Mouse (Mus musculus) cerebellum, postnatal 36 days (tissue): ENCODE data around the gene Shq1.

ENCODE experiments used
- DNase-seq, 2 experiments: peaks; one replicate each; pipeline ENCODE4 v3.0.0; 2021 to 2022; ENCODE audit warnings: mixed read lengths in 2 of 2

Gene Shq1

GRCm38 (mm10) chr6:100592991-100593390 is 78.0 kb downstream of the Shq1 start:
- DNase-seq: no peak

- no peak for DNase-seq
Measured at GRCm38 (mm10) chr6:100590602-100591001, 80.4 kb downstream of the Shq1 start.

- no peak for DNase-seq
Measured at GRCm38 (mm10) chr6:100588876-100589275, 82.1 kb downstream of the Shq1 start.

GRCm38 (mm10) chr6:100586758-100587157 is 84.2 kb downstream of the Shq1 start:
- DNase-seq: no peak

GRCm38 (mm10) chr6:100581951-100582350 is 89.0 kb downstream of the Shq1 start:
- peak in 1 of 2 experiments; percentile 18 for DNase-seq

- no peak for DNase-seq
Measured at GRCm38 (mm10) chr6:100581056-100581455, 89.9 kb downstream of the Shq1 start.

GRCm38 (mm10) chr6:100577590-100577989 is 93.4 kb downstream of the Shq1 start:
- DNase-seq: no peak

- DNase-seq: no peak
Measured at GRCm38 (mm10) chr6:100576171-100576570, 94.8 kb downstream of the Shq1 start.

- no peak for DNase-seq
Measured at GRCm38 (mm10) chr6:100566774-100567173, 104.2 kb downstream of the Shq1 start.

GRCm38 (mm10) chr6:100564516-100564915 is 106.4 kb downstream of the Shq1 start:
- DNase-seq: no peak

GRCm38 (mm10) chr6:100563552-100564341 is 107.2 kb downstream of the Shq1 start:
- peak; percentile 84 to 85 for DNase-seq

- peak; percentile 63 to 70 for DNase-seq
Measured at GRCm38 (mm10) chr6:100562719-100563551, 108.0 kb downstream of the Shq1 start.

GRCm38 (mm10) chr6:100558057-100558456 is 112.9 kb downstream of the Shq1 start:
- DNase-seq: no peak

GRCm38 (mm10) chr6:100542154-100542997 is 128.6 kb downstream of the Shq1 start:
- DNase-seq: no peak

GRCm38 (mm10) chr6:100539698-100540097 is 131.3 kb downstream of the Shq1 start:
- no peak for DNase-seq

- DNase-seq: no peak
Measured at GRCm38 (mm10) chr6:100538570-100538969, 132.4 kb downstream of the Shq1 start.

- DNase-seq: no peak
Measured at GRCm38 (mm10) chr6:100537987-100538386, 133.0 kb downstream of the Shq1 start.

- DNase-seq: no peak
Measured at GRCm38 (mm10) chr6:100537042-100537441, 133.9 kb downstream of the Shq1 start.

GRCm38 (mm10) chr6:100533364-100533763 is 137.6 kb downstream of the Shq1 start:
- DNase-seq: no peak

GRCm38 (mm10) chr6:100532326-100532725 is 138.6 kb downstream of the Shq1 start:
- DNase-seq: peak; percentile 41 to 51

- no peak for DNase-seq
Measured at GRCm38 (mm10) chr6:100529673-100530072, 141.3 kb downstream of the Shq1 start.

GRCm38 (mm10) chr6:100528556-100528955 is 142.4 kb downstream of the Shq1 start:
- DNase-seq: no peak

- no peak for DNase-seq
Measured at GRCm38 (mm10) chr6:100527972-100528371, 143.0 kb downstream of the Shq1 start.
